Mouse (Mus musculus) activated CD4-positive, CD25-positive, alpha-beta regulatory T cell, adult 4 months (primary cell): ENCODE results near the gene Eml2. TPM values are rescaled to one million over a fixed set of nuclear protein-coding genes. Genes with fewer than 3 reads are reported as not detected.

ENCODE experiments used
- ATAC-seq: one replicate; pipeline ENCODE4 v1.8.0; 2017
- polyA plus RNA-seq, 2 experiments: library from polyadenylated mRNA; unstranded; fragments of 100-300 nt; shearing (Covaris generic); gene quantifications; one replicate each; pipeline ENCODE4 v1.2.1; 2017

Eml2 gene
- polyA plus RNA-seq, 2 experiments from 2014 or later, result 5.2 to 16.9 TPM

GRCm38 (mm10) chr7:19231849-19232248 is 55.6 kb downstream of the Eml2 start:
- ATAC-seq, result no peak

DNA sequence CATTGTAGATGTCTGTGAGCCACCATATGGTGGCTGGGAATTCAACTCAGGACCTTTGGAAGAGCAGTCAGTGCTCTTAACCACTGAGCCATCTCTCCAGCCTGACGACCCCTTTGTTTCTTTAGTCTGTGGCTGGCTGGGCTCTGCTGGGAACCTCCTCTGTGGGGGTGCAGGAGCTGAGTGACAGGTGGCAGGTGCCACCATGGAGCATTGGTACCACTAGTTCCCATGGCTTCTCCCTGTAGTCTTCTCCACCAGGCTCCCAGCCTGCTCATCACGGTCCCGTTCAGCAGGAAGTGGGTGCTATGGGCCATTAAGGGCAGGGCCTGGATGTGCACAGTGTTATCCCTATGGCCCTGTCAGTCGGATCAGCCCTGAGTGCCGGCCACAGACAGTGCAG is 58.4 kb downstream of the Eml2 start:
- ATAC-seq, result no peak

GRCm38 (mm10) chr7:19235092-19235671 is 59.0 kb downstream of the Eml2 start:
- ATAC-seq, result no peak

DNA sequence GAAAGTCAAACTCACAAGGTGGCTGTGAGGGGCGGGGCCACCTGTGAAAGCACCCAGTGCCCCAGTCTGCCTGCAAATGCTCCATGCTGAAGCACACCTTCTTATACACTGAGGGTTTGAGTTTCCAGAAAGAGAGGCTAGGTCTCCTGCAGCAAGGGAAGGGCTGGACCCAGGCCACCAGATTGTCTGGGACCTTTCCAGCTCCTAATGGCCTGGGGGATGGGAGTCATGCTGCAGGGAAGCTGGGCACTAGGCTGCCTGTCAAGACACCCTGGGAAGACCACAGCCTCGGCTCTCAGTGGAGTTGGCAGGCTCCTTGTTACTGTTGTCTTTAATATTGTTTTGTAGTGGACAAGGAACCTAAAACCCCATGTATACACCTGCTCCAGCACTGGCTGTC is 60.2 kb downstream of the Eml2 start:
- ATAC-seq, result no peak

- no peak for ATAC-seq
Measured at GRCm38 (mm10) chr7:19238344-19238743, 62.1 kb downstream of the Eml2 start.

DNA sequence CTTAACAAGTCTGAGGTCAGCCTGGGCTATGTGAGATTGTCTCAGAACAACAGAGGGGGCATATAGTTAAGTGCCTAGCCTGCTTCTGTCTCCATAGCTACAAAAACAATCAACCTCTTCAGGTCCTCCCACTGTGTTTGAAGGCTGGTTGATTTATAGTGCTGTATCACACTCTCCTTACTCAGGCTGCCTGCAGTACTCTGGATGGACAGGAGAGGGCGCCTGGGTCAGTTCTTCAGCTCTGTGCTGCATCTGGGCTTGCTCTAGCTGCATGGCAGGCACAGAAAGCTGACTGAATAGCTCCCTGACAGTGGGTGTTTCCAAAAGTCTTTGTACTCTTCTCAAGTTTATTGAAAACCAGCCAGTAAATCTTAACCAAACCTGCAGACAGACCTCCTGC is 63.2 kb downstream of the Eml2 start:
- peak; percentile 89 for ATAC-seq

- ATAC-seq, result no peak
Measured at GRCm38 (mm10) chr7:19239986-19240385, 63.8 kb downstream of the Eml2 start.

DNA sequence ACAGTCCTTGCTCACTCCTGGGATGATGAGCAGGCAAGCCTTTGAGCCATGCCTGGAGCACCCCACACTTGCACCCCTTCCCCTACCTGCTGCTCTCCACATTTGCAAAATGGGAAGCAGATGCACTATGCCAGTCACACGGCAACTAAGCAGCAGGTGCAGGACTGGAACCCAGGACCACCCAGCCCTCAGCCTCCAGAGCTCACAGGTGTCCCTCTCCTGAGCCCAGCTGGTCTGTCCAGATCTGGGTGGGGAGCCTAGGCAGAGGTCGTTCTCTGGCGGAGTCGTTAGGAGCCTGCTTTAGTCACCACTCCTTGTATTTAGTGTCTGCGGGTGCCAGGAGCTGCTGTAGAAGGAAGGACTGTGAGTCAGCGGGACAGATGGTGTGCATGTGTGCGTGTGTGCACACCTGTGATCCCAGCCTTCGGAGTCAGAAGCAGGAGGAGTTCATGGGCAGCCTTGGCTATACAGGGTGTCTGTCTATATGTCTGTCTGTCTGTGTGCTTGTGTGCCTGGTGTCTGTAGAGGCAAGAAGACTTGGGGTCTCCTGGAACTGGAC is 64.8 kb downstream of the Eml2 start:
- ATAC-seq, result no peak

- ATAC-seq, result no peak
Measured at GRCm38 (mm10) chr7:19242005-19242404, 65.8 kb downstream of the Eml2 start.

DNA sequence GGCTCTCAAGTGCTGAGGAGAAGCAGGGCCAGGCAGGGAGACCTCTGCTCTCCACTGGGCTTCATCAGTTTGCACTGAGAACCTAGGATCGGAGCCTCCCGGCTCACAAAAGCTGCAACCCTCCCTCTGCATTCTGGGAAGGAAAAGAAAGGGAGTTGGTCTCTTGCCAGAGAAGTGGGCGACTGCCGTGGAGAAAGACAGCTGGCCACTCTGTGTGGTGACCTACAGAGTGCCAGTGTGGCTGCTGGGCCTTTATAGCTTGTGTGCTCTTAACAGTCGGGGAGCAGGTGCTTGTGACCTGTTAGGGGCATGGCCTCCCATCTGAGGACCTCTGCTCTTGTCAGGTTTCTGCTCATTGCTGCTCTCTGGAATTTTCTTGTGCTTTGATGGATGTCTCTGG is 67.6 kb downstream of the Eml2 start:
- no peak for ATAC-seq

DNA sequence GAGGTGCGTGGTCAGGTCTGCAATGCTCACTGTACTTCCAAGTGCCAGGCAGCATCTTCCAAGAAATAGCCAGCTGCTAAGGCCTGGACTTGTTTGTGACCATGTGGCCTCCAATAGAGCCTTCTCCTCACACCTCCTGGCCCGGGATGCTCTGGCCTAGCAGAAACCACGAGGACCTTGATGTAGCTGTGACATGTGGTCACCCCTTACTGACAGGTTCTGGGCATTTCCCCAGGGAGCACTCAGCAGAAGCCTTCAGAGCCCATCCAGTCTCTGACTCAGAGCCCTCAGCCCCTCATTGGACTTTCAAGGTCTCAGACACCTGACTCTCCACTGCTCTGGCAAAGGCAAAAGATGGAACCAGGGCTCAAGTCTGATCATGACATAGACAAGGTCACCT is 68.9 kb downstream of the Eml2 start:
- no peak for ATAC-seq

- ATAC-seq, result no peak
Measured at GRCm38 (mm10) chr7:19246855-19247254, 70.6 kb downstream of the Eml2 start.

DNA sequence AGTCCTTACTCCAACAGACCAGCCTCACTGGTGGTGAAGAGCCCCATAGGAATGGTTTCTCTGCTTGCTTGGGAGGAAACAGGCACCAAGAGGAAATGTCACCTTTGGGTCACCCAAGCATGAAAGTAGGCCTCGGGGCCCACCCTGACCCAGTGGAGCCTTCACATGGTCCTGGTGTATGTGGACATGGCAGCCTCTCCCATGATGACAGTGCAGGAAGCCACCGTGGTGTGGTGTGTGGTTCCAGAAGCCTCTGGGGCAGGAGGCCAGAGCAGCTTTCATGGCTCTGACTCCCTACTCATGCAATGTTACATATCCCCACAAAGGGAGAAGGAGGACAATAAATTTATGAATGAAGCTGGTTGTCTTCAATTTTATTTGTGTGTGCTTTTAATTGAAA is 71.3 kb downstream of the Eml2 start:
- no peak for ATAC-seq

GRCm38 (mm10) chr7:19252078-19252477 is 75.9 kb downstream of the Eml2 start:
- no peak for ATAC-seq

- no peak for ATAC-seq
Measured at GRCm38 (mm10) chr7:19253437-19253836, 77.2 kb downstream of the Eml2 start.

DNA sequence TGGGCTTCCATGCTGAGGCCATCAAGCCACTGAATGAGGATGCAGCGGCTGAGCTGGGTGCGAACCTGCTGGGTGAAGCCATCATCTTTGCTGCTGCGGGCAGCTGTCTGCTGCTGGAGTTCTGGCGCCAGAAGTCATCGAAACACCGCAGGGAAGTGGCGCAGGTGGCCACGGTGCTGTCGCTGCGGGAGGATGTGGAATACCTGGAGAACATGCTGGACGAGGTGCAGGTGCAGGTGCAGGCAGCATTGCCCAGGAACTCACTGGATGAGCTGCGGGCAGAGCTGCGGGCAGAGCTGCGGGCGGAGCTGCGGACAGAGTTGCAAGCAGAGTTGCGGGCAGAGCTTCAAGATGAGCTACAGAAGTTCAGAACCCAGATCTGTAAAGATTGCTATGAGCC is 79.2 kb downstream of the Eml2 start:
- no peak for ATAC-seq

Other genes starting within 250 kb of the Eml2 start
- gene Nanos2, start 189.0 kb upstream of the Eml2 start, polyA plus RNA-seq, result under 1 TPM in 1 of 2 experiments, not detected in 1; 0.31 TPM
- gene Mypop, start 185.2 kb upstream of the Eml2 start, polyA plus RNA-seq, result 1 to 10 TPM; 2.2 to 2.8 TPM
- gene Irf2bp1, start 172.4 kb upstream of the Eml2 start, polyA plus RNA-seq, result 1 to 10 TPM; 2.0 to 3.0 TPM
- gene Foxa3, start 152.9 kb upstream of the Eml2 start, polyA plus RNA-seq, result under 1 TPM in 1 of 2 experiments, not detected in 1; 0.16 TPM
- gene Sympk, start 152.0 kb upstream of the Eml2 start, polyA plus RNA-seq, result 10 to 100 TPM in 1 of 2 experiments, 1 to 10 TPM in 1; 10.0 to 10.3 TPM
- gene Rsph6a, start 121.7 kb upstream of the Eml2 start, polyA plus RNA-seq, result not detected
- not detected for gene Dmwd, start 100.2 kb upstream of the Eml2 start, polyA plus RNA-seq
- gene Dmpk, start 92.6 kb upstream of the Eml2 start, polyA plus RNA-seq, result not detected
- gene Six5, start 81.8 kb upstream of the Eml2 start, polyA plus RNA-seq, result under 1 TPM in 1 of 2 experiments, not detected in 1; 0.25 TPM
- not detected for gene Gm4969, start 58.1 kb upstream of the Eml2 start, polyA plus RNA-seq
- 10 to 100 TPM; 17.1 to 17.7 TPM for gene Fbxo46, start 56.6 kb upstream of the Eml2 start, polyA plus RNA-seq
- gene Qpctl, start 27.1 kb upstream of the Eml2 start, polyA plus RNA-seq, result 10 to 100 TPM in 1 of 2 experiments, 1 to 10 TPM in 1; 8.9 to 11.6 TPM
- 10 to 100 TPM; 85.2 to 96.5 TPM for gene Snrpd2, start 26.7 kb upstream of the Eml2 start, polyA plus RNA-seq
- gene Gipr, start 10.3 kb upstream of the Eml2 start, polyA plus RNA-seq, result not detected
- gene Gpr4, start 36.1 kb downstream of the Eml2 start, polyA plus RNA-seq, result under 1 TPM in 1 of 2 experiments, not detected in 1; 0.30 TPM
- gene Opa3, start 51.9 kb downstream of the Eml2 start, polyA plus RNA-seq, result 10 to 100 TPM; 16.6 to 16.9 TPM
- 100 to 1,000 TPM in 1 of 2 experiments, 10 to 100 TPM in 1; 96.0 to 113 TPM for gene Vasp, start 95.4 kb downstream of the Eml2 start, polyA plus RNA-seq
- gene Ppm1n, start 103.6 kb downstream of the Eml2 start, polyA plus RNA-seq, result 1 to 10 TPM; 1.1 to 1.2 TPM
- not detected for gene Rtn2, start 106.2 kb downstream of the Eml2 start, polyA plus RNA-seq
- gene Fosb, start 133.6 kb downstream of the Eml2 start, polyA plus RNA-seq, result 1 to 10 TPM in 1 of 2 experiments, under 1 TPM in 1; 0.79 to 1.1 TPM
- gene Ercc1, start 168.4 kb downstream of the Eml2 start, polyA plus RNA-seq, result 10 to 100 TPM; 61.1 to 72.3 TPM
- gene Cd3eap, start 183.1 kb downstream of the Eml2 start, polyA plus RNA-seq, result 10 to 100 TPM; 19.4 to 20.2 TPM
- gene Ppp1r13l, start 183.3 kb downstream of the Eml2 start, polyA plus RNA-seq, result under 1 TPM in 1 of 2 experiments, not detected in 1; 0.17 TPM
- gene Ercc2, start 205.6 kb downstream of the Eml2 start, polyA plus RNA-seq, result 10 to 100 TPM in 1 of 2 experiments, 1 to 10 TPM in 1; 4.7 to 10.8 TPM
- 1 to 10 TPM; 3.1 to 6.0 TPM for gene Klc3, start 227.7 kb downstream of the Eml2 start, polyA plus RNA-seq
- gene Ckm, start 228.4 kb downstream of the Eml2 start, polyA plus RNA-seq, result under 1 TPM in 1 of 2 experiments, not detected in 1; 0.34 TPM